10 mouse cellular contexts compared by ENCODE assay signal in the genomic region with DNA sequence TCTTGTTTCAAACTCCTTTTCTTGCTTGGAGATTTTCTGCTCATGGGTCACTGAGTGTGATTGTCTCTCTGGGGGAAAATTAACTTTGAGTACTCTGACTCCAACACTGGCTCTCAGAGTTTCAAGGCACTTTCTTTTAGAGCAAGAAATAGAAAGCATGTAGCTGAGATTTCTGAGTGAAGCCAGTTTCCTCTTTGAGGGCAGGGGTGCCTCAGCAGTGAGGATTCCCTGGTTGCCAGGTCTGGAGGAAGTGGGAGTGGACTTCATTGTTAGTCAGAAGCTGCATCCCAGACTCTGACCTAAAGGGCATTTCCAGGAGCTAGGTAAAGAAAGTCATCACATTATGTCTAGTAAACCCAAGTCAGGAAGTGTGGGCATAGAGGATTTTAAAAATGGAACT. TPM values are rescaled to one million over a fixed set of nuclear protein-coding genes. Genes with fewer than 3 reads are reported as not detected.
DNase-seq lines count a peak whose midpoint lies in the region; ATAC-seq and TF ChIP-seq lines count a peak whose summit lies in the region.
"Had no signal": no experiment of that assay in that cellular context is flagged by ENCODE, and none has a peak within 500 bp of the region (broad histone marks: within the 10 kb centered on the region; RNA-seq: fewer than 3 reads in every experiment).

No protein-coding gene starts in this region.

- intact Hi-C loops in heart, postnatal 25 days (cut with DNase I), result no loop called here

- peak overlapping the region; percentile 62 to 71 for H3K27ac ChIP-seq in heart, embryonic 14.5 days (replicated peaks in 1 of 2; ENCODE audit: control insufficient read depth in 1 of 2, insufficient read depth in 1 of 2, low read depth in 2 of 2, low read length in 2 of 2)
- peak overlapping the region; percentile 49 for H3K27ac ChIP-seq in heart, postnatal 0 days (ENCODE audit: low read depth)
- H3K27ac ChIP-seq in limb, embryonic 15.5 days, result peak overlapping the region; percentile 57
- H3K27ac ChIP-seq: macrophage had no signal

- ATAC-seq in heart, embryonic 14.5 days (ENCODE audit: insufficient number of reproducible peaks, insufficient read depth, low FRiP score, low read depth), result no peak
- no peak for ATAC-seq in heart, postnatal 0 days (ENCODE audit: insufficient read depth, low read depth)
- no peak for ATAC-seq in limb, embryonic 15.5 days (ENCODE audit: insufficient number of reproducible peaks, low FRiP score, low TSS enrichment, low read depth)

- TF ChIP-seq CTCF in heart, postnatal 0 days (IDR thresholded peaks at IDR 0.05; ENCODE audit: low read depth), result no peak

- H3K4me3 ChIP-seq in heart, embryonic 14.5 days (ENCODE audit: control insufficient read depth in 1 of 2, insufficient read depth in 1 of 2, low read depth in 1 of 2, low read length in 2 of 2), result peak overlapping the region in 1 of 2 experiments; percentile 95; a peak in 2 of 4 replicates
- peak overlapping the region; percentile 27; the same call in 1 of the 2 replicates for H3K4me3 ChIP-seq in heart, postnatal 0 days (ENCODE audit: low read depth, low read length)
- H3K4me3 ChIP-seq in limb, embryonic 15.5 days, result peak overlapping the region; percentile 91
- H3K4me3 ChIP-seq: erythroblast, embryonic 14.5 days had no signal

- TF ChIP-seq EP300 in heart, postnatal 0 days (IDR thresholded peaks at IDR 0.05; ENCODE audit: low read depth), result no peak

- H3K36me3 ChIP-seq in heart, embryonic 14.5 days (ENCODE audit: control insufficient read depth, insufficient read depth, low read length), result peaks cover 7% of the 10 kb centered on the region; the same call in 1 of the 2 replicates
- H3K36me3 ChIP-seq in heart, postnatal 0 days (replicated peaks; ENCODE audit: control insufficient read depth, insufficient read depth, low read length), result peaks cover 6% of the 10 kb centered on the region
- H3K36me3 ChIP-seq in limb, embryonic 15.5 days, result no peaks in the 10 kb centered on the region

- peak overlapping the region; percentile 79 for H3K4me2 ChIP-seq in heart, embryonic 14.5 days (ENCODE audit: low read length)
- peak overlapping the region; percentile 21 for H3K4me2 ChIP-seq in heart, postnatal 0 days (ENCODE audit: low read depth, low read length)
- H3K4me2 ChIP-seq in limb, embryonic 15.5 days, result peak overlapping the region; percentile 77

- H3K9me3 ChIP-seq in heart, embryonic 14.5 days (ENCODE audit: control insufficient read depth, low read length), result no peaks in the 10 kb centered on the region
- H3K9me3 ChIP-seq in heart, postnatal 0 days (replicated peaks; ENCODE audit: control insufficient read depth, low read length), result no peaks in the 10 kb centered on the region
- no peaks in the 10 kb centered on the region for H3K9me3 ChIP-seq in limb, embryonic 15.5 days

- H3K4me1 ChIP-seq in heart, embryonic 14.5 days (ENCODE audit: control insufficient read depth in 2 of 2, insufficient read depth in 2 of 2, low read length in 2 of 2), result peaks cover 2 to 37% of the 10 kb centered on the region in 2 experiments
- peaks cover 34% of the 10 kb centered on the region for H3K4me1 ChIP-seq in heart, postnatal 0 days (ENCODE audit: control insufficient read depth, insufficient read depth)
- H3K4me1 ChIP-seq in limb, embryonic 15.5 days, result peaks cover 33% of the 10 kb centered on the region

- DNase-seq in heart, postnatal 25 days (ENCODE audit: low spot score), result no peak
- DNase-seq in adipocyte (ENCODE audit: low spot score), result peak; percentile 66
- DNase-seq in heart, postnatal 0 days (ENCODE audit: low spot score), result peak; percentile 64
- DNase-seq in cerebellum, adult 9-11 months, result no peak
- DNase-seq in left cerebral cortex, adult 11 months (ENCODE audit: low spot score), result no peak
- DNase-seq in layer of hippocampus, adult 18-20 months (ENCODE audit: low spot score in 2 of 2), result no peak

- H3K9ac ChIP-seq in heart, embryonic 14.5 days (ENCODE audit: low read length), result peak overlapping the region; percentile 60
- H3K9ac ChIP-seq in heart, postnatal 0 days (replicated peaks; ENCODE audit: low read depth, low read length), result peak overlapping the region; percentile 4; the same call in 1 of the 2 replicates
- no peak overlapping the region for H3K9ac ChIP-seq in limb, embryonic 15.5 days

- no peaks in the 10 kb centered on the region for H3K27me3 ChIP-seq in heart, embryonic 14.5 days (ENCODE audit: control insufficient read depth, insufficient read depth, low read length)
- H3K27me3 ChIP-seq in heart, postnatal 0 days (ENCODE audit: control insufficient read depth, insufficient read depth, low read length), result no peaks in the 10 kb centered on the region
- no peaks in the 10 kb centered on the region for H3K27me3 ChIP-seq in limb, embryonic 15.5 days

RNA-seq across cellular contexts. Expression of a gene that starts 2.3 kb away (rescaled TPM):
- 50.6 and 62.7 TPM in 2 replicates for polyA plus RNA-seq in heart, embryonic 14.5 days (2014; fragmentation: Nextera tagmentation; extraction: Ambion mirVana)
- 100 to 1,000 TPM in 1 of 2 experiments, 10 to 100 TPM in 1; 82.4 to 107 TPM for total RNA-seq in heart, postnatal 25 days (2021)
- 43.0 and 56.5 TPM in 2 replicates for total RNA-seq in heart, postnatal 0 days (2014; rRNA removed; ENCODE audit: low replicate concordance)
- polyA plus RNA-seq in heart, postnatal 0 days (2015; fragmentation: Nextera tagmentation; extraction: Ambion mirVana), result 38.8 and 39.5 TPM in 2 replicates
- 60.8 and 63.5 TPM in 2 replicates for polyA plus RNA-seq in limb, embryonic 15.5 days (2015; fragmentation: Nextera tagmentation; extraction: Ambion mirVana)
- total RNA-seq in layer of hippocampus, adult 18-20 months (2021), result 10 to 100 TPM; 34.8 to 39.9 TPM
- polyA plus RNA-seq: erythroblast, embryonic 14.5 days had no signal

RNA-seq across cellular contexts. Expression of a gene that starts 40.7 kb away (rescaled TPM):
- 0.31 TPM in 1 of 2 replicates, not detected in the other for polyA plus RNA-seq in heart, embryonic 14.5 days (2014; fragmentation: Nextera tagmentation; extraction: Ambion mirVana)
- 1 to 10 TPM; 2.3 TPM for total RNA-seq in heart, postnatal 25 days (2021)
- not detected in 2 replicates for total RNA-seq in heart, postnatal 0 days (2014; rRNA removed; ENCODE audit: low replicate concordance)
- polyA plus RNA-seq in heart, postnatal 0 days (2015; fragmentation: Nextera tagmentation; extraction: Ambion mirVana), result 0.29 and 0.43 TPM in 2 replicates
- polyA plus RNA-seq in limb, embryonic 15.5 days (2015; fragmentation: Nextera tagmentation; extraction: Ambion mirVana), result not detected in 2 replicates
- not detected for total RNA-seq in layer of hippocampus, adult 18-20 months (2021)
- polyA plus RNA-seq: erythroblast, embryonic 14.5 days; macrophage had no signal

Comparison
In these comparisons a context has a peak if more than half of its experiments do, and no peak if none do; other contexts are left out.
1. DNase-seq: peak in adipocyte (single experiment) and heart, postnatal 0 days (single experiment); none in heart, postnatal 25 days (single experiment), cerebellum, adult 9-11 months (single experiment), left cerebral cortex, adult 11 months (single experiment) and layer of hippocampus, adult 18-20 months (0 of 2).
2. H3K4me2 ChIP-seq: peak in every context shown above with its lines; median percentile 79 in heart, embryonic 14.5 days; 77 in limb, embryonic 15.5 days; 21 in heart, postnatal 0 days.
3. Peak in every context shown above with its lines, with median percentiles within 50 percentile points of each other: H3K27ac ChIP-seq.